Mouse (Mus musculus) midbrain, embryonic 11.5 days (tissue): ENCODE results near the gene Mapkbp1. TPM values are rescaled to one million over a fixed set of nuclear protein-coding genes. Genes with fewer than 3 reads are reported as not detected.

Experiments
- ATAC-seq: fragments of 200-750 bp; cut with Nextera tagmentation; 2 replicates; pipeline ENCODE4 v1.8.0; 2017; ENCODE audit warnings: moderate TSS enrichment, moderate library complexity; ENCODE audit not compliant: low FRiP score
- DNase-seq: peaks from one replicate; pipeline ENCODE4 v3.0.0; 2015; ENCODE audit warnings: low spot score; ENCODE audit errors: missing footprints
- H3K27ac ChIP-seq: fragments of 300-500 bp; sonication (generic); 2 replicates; pipeline ENCODE4 v1.5.1; 2014; ENCODE audit warnings: low read depth, low read length
- H3K27me3 ChIP-seq: fragments of 300-500 bp; sonication (generic); 2 replicates; pipeline ENCODE4 v1.6.1; 2014; ENCODE audit warnings: mild to moderate bottlenecking, low read length, moderate library complexity, mixed read lengths; ENCODE audit not compliant: control insufficient read depth, insufficient read depth
- H3K36me3 ChIP-seq: fragments of 300-500 bp; sonication (generic); 2 replicates; pipeline ENCODE4 v1.6.1; 2014; ENCODE audit warnings: mild to moderate bottlenecking, low read length, moderate library complexity, mixed read lengths; ENCODE audit not compliant: control insufficient read depth, insufficient read depth
- H3K4me1 ChIP-seq: fragments of 300-500 bp; sonication (generic); 2 replicates; pipeline ENCODE4 v1.6.1; 2014; ENCODE audit warnings: low read length; ENCODE audit not compliant: control insufficient read depth, insufficient read depth
- H3K4me2 ChIP-seq: fragments of 300-500 bp; sonication (generic); 2 replicates; pipeline ENCODE4 v1.6.1; 2014; ENCODE audit warnings: mild to moderate bottlenecking, moderate library complexity
- H3K4me3 ChIP-seq: fragments of 300-500 bp; sonication (generic); 2 replicates; pipeline ENCODE4 v1.5.1; 2014; ENCODE audit warnings: low read depth, low read length
- H3K9ac ChIP-seq: fragments of 300-500 bp; sonication (generic); 2 replicates; pipeline ENCODE4 v1.6.1; 2014; ENCODE audit warnings: low read length
- H3K9me3 ChIP-seq: fragments of 300-500 bp; sonication (generic); 2 replicates; pipeline ENCODE4 v1.6.1; 2016; ENCODE audit warnings: low read length; ENCODE audit not compliant: control insufficient read depth
- WGBS: fragments of 180-500 bp; shearing (Covaris S2); extraction: QIAGEN DNeasy Blood & Tissue Kit; methylation state at CpG from one replicate; pipeline ENCODE4 v1.1.7; 2014; 5-methylcytosine and 5-hydroxymethylcytosine counted together
- polyA plus RNA-seq: library from polyadenylated mRNA; unstranded; fragments of >200 nt; fragmentation: Nextera tagmentation; extraction: Ambion mirVana; gene quantifications from 2 replicates; pipeline ENCODE4 v1.2.1, GENCODE M21; 2014

The Mapkbp1 gene
- polyA plus RNA-seq, 1 experiment from 2014 or later = 2.9 TPM

DNA sequence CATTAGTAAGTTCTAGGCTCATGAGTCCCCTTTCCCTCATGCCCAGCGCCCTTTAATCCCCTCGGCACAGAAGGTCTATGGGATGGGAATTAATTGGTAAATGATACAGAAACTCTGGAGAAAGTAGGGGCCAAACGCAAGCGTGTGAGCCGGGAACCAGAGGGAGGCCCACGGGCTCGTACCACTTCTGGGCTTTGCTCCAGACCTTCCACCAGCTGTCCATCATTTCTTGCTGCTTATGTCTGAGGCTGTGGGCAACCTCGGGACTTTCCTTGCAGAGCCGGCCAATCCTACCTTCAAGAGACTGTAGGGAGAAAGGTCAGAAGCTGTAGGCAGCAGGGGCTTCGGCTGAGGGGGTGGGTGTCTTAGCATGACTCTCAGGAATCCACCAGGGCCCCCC lies 83.4 kb downstream of the Mapkbp1 start:
- DNase-seq (no peak), ATAC-seq (no peak)
- H3K9ac ChIP-seq = no peak overlapping the region
- H3K4me2 ChIP-seq = no peak overlapping the region
- no peaks in the 10 kb centered on the region for H3K27me3 ChIP-seq
- H3K27ac ChIP-seq = no peak overlapping the region
- no peaks in the 10 kb centered on the region for H3K4me1 ChIP-seq
- WGBS = 89% methylated on average over 10 of the region's 10 CpGs
- H3K4me3 ChIP-seq = no peak overlapping the region
- H3K36me3 ChIP-seq = no peaks in the 10 kb centered on the region
- H3K9me3 ChIP-seq = no peaks in the 10 kb centered on the region

DNA sequence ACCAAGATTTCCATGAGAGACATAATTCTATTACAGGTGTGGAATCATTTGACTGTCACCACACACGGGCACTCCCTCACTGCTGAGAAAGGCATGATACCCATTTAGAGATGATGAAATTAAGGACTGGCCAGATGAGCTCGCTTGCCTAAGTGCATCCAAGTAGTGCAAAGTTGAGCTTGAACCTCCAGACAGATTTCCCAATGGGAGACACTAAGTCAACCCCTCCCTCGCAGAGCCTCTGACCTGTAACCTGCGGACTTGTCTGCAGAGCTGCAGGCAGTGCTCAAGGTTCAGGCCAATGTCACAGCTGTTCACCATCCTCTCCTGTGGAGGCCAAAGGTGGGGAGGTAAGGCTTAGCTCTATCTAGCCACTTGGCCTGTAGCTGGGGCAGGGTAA lies 86.3 kb downstream of the Mapkbp1 start:
- no peak for ATAC-seq
- no peaks in the 10 kb centered on the region for H3K4me1 ChIP-seq
- no peak overlapping the region for H3K27ac ChIP-seq
- H3K36me3 ChIP-seq = no peaks in the 10 kb centered on the region
- DNase-seq = no peak
- H3K4me3 ChIP-seq = no peak overlapping the region
- 85% methylated on average over 4 of the region's 4 CpGs for WGBS
- no peak overlapping the region for H3K9ac ChIP-seq
- no peaks in the 10 kb centered on the region for H3K27me3 ChIP-seq
- H3K9me3 ChIP-seq = no peaks in the 10 kb centered on the region
- H3K4me2 ChIP-seq = no peak overlapping the region

DNA sequence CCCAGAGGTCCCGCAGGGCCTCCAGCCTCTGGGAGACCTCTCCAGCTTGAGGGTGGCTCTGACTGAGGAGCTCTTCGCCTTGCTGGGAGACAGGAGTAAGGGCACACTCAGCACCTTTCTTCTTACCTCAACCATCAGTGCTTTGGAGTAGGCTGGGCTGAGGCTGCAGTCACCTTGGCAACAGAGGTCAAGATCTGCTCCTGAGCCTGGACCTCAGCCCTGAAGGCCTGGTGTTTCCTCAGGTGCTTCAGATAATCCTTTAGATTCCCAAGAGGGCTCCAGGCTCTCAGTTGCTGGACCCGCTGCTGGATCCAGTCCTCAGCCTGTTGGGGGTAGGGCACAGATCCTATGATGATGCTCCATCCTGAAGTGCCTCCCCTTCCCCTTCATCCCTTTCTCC lies 87.0 kb downstream of the Mapkbp1 start:
- 75% methylated on average over 3 of the region's 3 CpGs for WGBS
- Histone ChIP-seq H3K27me3 (no peaks in the 10 kb centered on the region), H3K4me2 (no peak overlapping the region), H3K4me3 (no peak overlapping the region), H3K36me3 (no peaks in the 10 kb centered on the region), H3K27ac (no peak overlapping the region), H3K4me1 (no peaks in the 10 kb centered on the region), H3K9ac (no peak overlapping the region), H3K9me3 (no peaks in the 10 kb centered on the region)
- ATAC-seq = no peak
- no peak for DNase-seq

DNA sequence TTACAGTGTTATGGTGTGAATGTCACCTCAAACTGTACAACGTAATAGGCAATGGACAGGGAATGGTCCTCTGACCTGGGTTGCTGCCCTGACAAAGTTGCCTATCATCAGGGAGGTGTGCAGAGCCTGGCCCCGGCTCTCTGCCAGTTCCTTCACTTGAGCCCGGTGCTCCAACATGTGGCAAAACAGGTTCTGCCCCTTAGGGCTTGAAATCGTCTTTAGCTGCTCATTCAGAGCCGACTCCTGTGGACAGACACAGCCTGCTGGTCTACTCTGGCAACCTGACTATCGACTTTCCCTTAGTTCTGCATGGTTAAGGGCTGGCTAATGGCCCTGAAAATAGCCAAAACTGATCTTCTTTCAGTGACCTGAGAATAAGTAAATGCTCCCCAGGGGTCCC lies 87.7 kb downstream of the Mapkbp1 start:
- no peaks in the 10 kb centered on the region for H3K27me3 ChIP-seq
- 80% methylated on average over 6 of the region's 6 CpGs for WGBS
- no peaks in the 10 kb centered on the region for H3K4me1 ChIP-seq
- H3K4me3 ChIP-seq = no peak overlapping the region
- DNase-seq = no peak
- no peak for ATAC-seq
- H3K36me3 ChIP-seq = no peaks in the 10 kb centered on the region
- no peaks in the 10 kb centered on the region for H3K9me3 ChIP-seq
- no peak overlapping the region for H3K9ac ChIP-seq
- H3K27ac ChIP-seq = no peak overlapping the region
- no peak overlapping the region for H3K4me2 ChIP-seq

DNA sequence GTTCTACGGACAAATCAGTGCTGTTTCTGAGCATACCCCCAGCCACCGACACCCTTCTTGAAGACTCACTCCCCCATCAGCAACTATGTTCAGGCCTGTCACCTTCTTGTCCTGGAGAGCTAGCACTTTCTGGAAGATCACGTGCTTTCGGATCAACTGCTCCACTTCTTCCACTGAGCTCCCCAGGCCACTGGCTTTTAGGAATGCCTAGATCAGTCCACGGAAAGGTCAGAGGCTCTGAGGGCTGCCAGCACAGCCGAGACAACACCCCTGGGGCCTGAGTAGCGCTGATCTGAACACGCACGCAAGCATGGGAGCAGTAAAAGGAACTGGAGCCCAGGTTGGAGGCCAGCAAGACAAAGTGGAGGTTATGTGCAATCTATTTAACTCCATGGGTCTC lies 88.2 kb downstream of the Mapkbp1 start:
- Histone ChIP-seq H3K27me3 (no peaks in the 10 kb centered on the region), H3K9me3 (no peaks in the 10 kb centered on the region), H3K9ac (no peak overlapping the region), H3K4me3 (no peak overlapping the region), H3K36me3 (no peaks in the 10 kb centered on the region), H3K4me2 (no peak overlapping the region), H3K27ac (no peak overlapping the region), H3K4me1 (no peaks in the 10 kb centered on the region)
- WGBS = 74% methylated on average over 9 of the region's 9 CpGs
- ATAC-seq (no peak), DNase-seq (no peak)

DNA sequence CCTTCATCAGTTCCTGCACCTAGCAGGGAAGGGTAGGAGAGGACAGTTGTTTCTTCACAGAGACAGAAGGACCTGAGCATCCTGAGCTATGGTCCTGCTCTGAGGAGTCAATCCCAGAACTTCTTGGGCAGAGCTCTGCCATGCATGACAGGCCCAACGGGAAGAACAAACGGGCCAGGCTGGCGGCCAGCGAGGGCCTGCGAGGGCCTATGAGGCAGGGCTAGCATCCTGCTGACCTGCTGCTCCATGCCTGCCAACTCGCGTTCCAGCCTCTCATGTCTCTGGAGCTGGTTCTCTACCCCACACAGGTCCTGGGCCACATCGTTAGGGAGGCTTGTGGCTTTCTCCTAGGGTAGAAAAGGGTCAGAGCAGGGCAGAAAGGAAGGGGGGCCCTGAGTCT lies 89.7 kb downstream of the Mapkbp1 start:
- Histone ChIP-seq H3K9me3 (no peaks in the 10 kb centered on the region), H3K4me1 (no peaks in the 10 kb centered on the region), H3K4me2 (no peak overlapping the region), H3K4me3 (no peak overlapping the region), H3K27ac (no peak overlapping the region), H3K9ac (no peak overlapping the region), H3K27me3 (no peaks in the 10 kb centered on the region), H3K36me3 (no peaks in the 10 kb centered on the region)
- ATAC-seq (no peak), DNase-seq (no peak)
- WGBS = 74% methylated on average over 8 of the region's 8 CpGs

DNA sequence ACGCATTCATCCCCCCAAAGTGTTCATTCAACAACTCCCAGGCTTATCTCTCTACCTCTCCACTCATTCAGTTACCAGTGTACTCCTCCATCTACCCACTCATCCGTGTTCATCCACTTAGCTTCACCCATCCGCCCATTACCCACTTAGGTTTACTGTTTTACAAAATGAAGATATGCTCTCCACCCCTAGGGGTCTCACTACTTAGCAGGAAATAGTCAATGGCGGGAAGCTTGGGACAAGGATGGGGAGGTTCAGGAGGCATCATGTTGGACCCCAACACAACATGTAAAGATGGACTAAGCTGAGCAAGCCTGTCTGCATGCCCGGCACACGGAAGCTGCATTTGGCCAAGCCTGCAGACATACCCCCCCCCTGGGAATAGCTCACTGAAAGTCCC lies 92.1 kb downstream of the Mapkbp1 start:
- Histone ChIP-seq H3K9ac (no peak overlapping the region), H3K27ac (no peak overlapping the region), H3K4me1 (no peaks in the 10 kb centered on the region), H3K36me3 (no peaks in the 10 kb centered on the region), H3K4me3 (no peak overlapping the region), H3K27me3 (no peaks in the 10 kb centered on the region), H3K4me2 (no peak overlapping the region), H3K9me3 (no peaks in the 10 kb centered on the region)
- no peak for DNase-seq
- 87% methylated on average over 6 of the region's 6 CpGs for WGBS
- no peak for ATAC-seq

DNA sequence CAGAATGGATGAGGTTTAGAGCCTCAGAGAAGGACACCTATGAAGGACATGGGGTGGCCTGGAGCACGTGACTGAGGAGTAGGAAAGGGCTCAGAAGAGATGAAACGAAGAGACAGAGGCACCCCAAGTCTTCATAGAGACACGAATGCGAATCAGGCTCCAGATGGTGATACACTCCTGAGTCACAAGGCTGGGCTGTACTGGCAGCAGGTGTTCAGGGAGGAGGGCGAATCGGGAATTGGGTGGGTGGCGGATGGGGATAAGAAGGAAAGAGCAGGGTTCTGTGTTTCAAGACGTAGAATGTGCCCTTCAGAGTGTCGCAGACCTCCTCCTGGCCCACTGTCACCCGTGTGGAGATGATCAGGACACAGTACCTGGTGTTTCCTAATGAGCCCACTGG lies 92.7 kb downstream of the Mapkbp1 start:
- Histone ChIP-seq H3K4me3 (no peak overlapping the region), H3K4me1 (no peaks in the 10 kb centered on the region), H3K4me2 (no peak overlapping the region), H3K27ac (no peak overlapping the region), H3K27me3 (no peaks in the 10 kb centered on the region), H3K9ac (no peak overlapping the region), H3K9me3 (no peaks in the 10 kb centered on the region), H3K36me3 (no peaks in the 10 kb centered on the region)
- DNase-seq (no peak), ATAC-seq (no peak)
- WGBS = 92% methylated on average over 10 of the region's 10 CpGs

DNA sequence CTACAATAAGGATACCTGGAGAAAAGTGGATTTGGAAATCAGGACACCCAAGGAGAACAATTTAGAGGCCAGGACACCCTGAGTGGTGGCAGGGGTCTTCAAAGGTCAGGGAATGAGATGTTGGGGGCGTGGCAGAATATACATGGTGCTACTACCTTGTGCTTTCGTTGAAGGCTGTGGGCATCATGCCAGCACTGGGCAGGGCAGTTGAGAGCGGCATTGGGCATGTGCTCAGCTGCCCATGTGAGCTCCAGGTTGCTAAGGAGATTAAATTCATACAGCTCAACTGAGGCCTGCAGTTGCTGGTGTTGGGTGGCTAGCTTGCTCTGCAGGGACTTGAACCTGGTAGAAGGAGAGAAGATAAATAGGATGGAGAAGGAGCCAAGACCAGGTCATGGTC lies 93.7 kb downstream of the Mapkbp1 start:
- no peaks in the 10 kb centered on the region for H3K9me3 ChIP-seq
- no peak overlapping the region for H3K9ac ChIP-seq
- ATAC-seq (no peak), DNase-seq (no peak)
- H3K27ac ChIP-seq = no peak overlapping the region
- no peaks in the 10 kb centered on the region for H3K27me3 ChIP-seq
- H3K4me1 ChIP-seq = no peaks in the 10 kb centered on the region
- no peak overlapping the region for H3K4me2 ChIP-seq
- H3K36me3 ChIP-seq = no peaks in the 10 kb centered on the region
- 90% methylated on average over 3 of the region's 3 CpGs for WGBS
- no peak overlapping the region for H3K4me3 ChIP-seq
